Mouse (Mus musculus): ENCODE data around the gene Hmox2. TPM values are rescaled to one million over a fixed set of nuclear protein-coding genes. Genes with fewer than 3 reads are reported as not detected.

Hmox2 gene
- polyA plus RNA-seq, 1 experiment from 2014 or later, result 111 TPM

Other genes with a start within 250 kb of the Hmox2 start
- 34.0 and 34.1 TPM in 2 replicates for gene Srl, start 184.5 kb upstream of the Hmox2 start, polyA plus RNA-seq (2014; fragmentation: Nextera tagmentation; extraction: Ambion mirVana)
- 9.1 and 12.0 TPM in 2 replicates for gene Tfap4, start 166.5 kb upstream of the Hmox2 start, polyA plus RNA-seq (2014; fragmentation: Nextera tagmentation; extraction: Ambion mirVana)
- gene Glis2, start 131.6 kb upstream of the Hmox2 start, polyA plus RNA-seq (2014; fragmentation: Nextera tagmentation; extraction: Ambion mirVana), result 9.0 and 10.0 TPM in 2 replicates
- 160 and 192 TPM in 2 replicates for gene Pam16, start 101.4 kb upstream of the Hmox2 start, polyA plus RNA-seq (2014; fragmentation: Nextera tagmentation; extraction: Ambion mirVana)
- gene Vasn, start 86.4 kb upstream of the Hmox2 start, polyA plus RNA-seq (2014; fragmentation: Nextera tagmentation; extraction: Ambion mirVana), result 2.1 and 2.8 TPM in 2 replicates
- 39.7 and 47.4 TPM in 2 replicates for gene Dnaja3, start 86.4 kb upstream of the Hmox2 start, polyA plus RNA-seq (2014; fragmentation: Nextera tagmentation; extraction: Ambion mirVana)
- gene Coro7, start 46.6 kb upstream of the Hmox2 start, polyA plus RNA-seq (2014; fragmentation: Nextera tagmentation; extraction: Ambion mirVana), result 9.2 and 18.3 TPM in 2 replicates
- gene Nmral1, start 7.0 kb upstream of the Hmox2 start, polyA plus RNA-seq (2014; fragmentation: Nextera tagmentation; extraction: Ambion mirVana), result 127 and 143 TPM in 2 replicates
- gene Cdip1, start 63.9 kb downstream of the Hmox2 start, polyA plus RNA-seq (2014; fragmentation: Nextera tagmentation; extraction: Ambion mirVana), result 87.1 and 96.5 TPM in 2 replicates
- gene 4930562C15Rik, start 109.1 kb downstream of the Hmox2 start, polyA plus RNA-seq (2014; fragmentation: Nextera tagmentation; extraction: Ambion mirVana), result 0.14 TPM in 2 replicates
- gene Ubald1, start 154.0 kb downstream of the Hmox2 start, polyA plus RNA-seq (2014; fragmentation: Nextera tagmentation; extraction: Ambion mirVana), result 37.9 and 44.4 TPM in 2 replicates
- gene Mgrn1, start 159.9 kb downstream of the Hmox2 start, polyA plus RNA-seq (2014; fragmentation: Nextera tagmentation; extraction: Ambion mirVana), result 85.3 and 93.0 TPM in 2 replicates
- gene Nudt16l1, start 212.4 kb downstream of the Hmox2 start, polyA plus RNA-seq (2014; fragmentation: Nextera tagmentation; extraction: Ambion mirVana), result 164 and 179 TPM in 2 replicates
- gene Anks3, start 237.8 kb downstream of the Hmox2 start, polyA plus RNA-seq (2014; fragmentation: Nextera tagmentation; extraction: Ambion mirVana), result 49.3 and 57.9 TPM in 2 replicates